In genomic region chr1:55012513-55012912, GRCm38 (mm10) we compare ENCODE assay signal across 12 mouse cellular contexts. TPM values are rescaled to one million over a fixed set of nuclear protein-coding genes. Genes with fewer than 3 reads are reported as not detected.
DNase-seq lines count a peak whose midpoint lies in the region; ATAC-seq and TF ChIP-seq lines count a peak whose summit lies in the region.
"Had no signal": no experiment of that assay in that cellular context is flagged by ENCODE, and none has a peak within 500 bp of the region (broad histone marks: within the 10 kb centered on the region; RNA-seq: fewer than 3 reads in every experiment).

No protein-coding gene starts in this region.

- WGBS in intestine, postnatal 0 days = 48% methylated on average over 3 of the region's 3 CpGs
- WGBS in intestine, embryonic 15.5 days = 55% methylated on average over 3 of the region's 3 CpGs
- 62% methylated on average over 3 of the region's 3 CpGs for WGBS in midbrain, embryonic 14.5 days
- WGBS in midbrain, embryonic 16.5 days = 52% methylated on average over 3 of the region's 3 CpGs
- WGBS in stomach, postnatal 0 days = 52% methylated on average over 3 of the region's 3 CpGs

- H3K9me3 ChIP-seq in intestine, postnatal 0 days (ENCODE audit: control insufficient read depth) = no peaks in the 10 kb centered on the region
- no peaks in the 10 kb centered on the region for H3K9me3 ChIP-seq in intestine, embryonic 15.5 days
- H3K9me3 ChIP-seq in midbrain, embryonic 14.5 days (ENCODE audit: control insufficient read depth, low read length) = no peaks in the 10 kb centered on the region
- H3K9me3 ChIP-seq in midbrain, embryonic 16.5 days (replicated peaks; ENCODE audit: control insufficient read depth, low read length, poor library complexity, severe bottlenecking) = no peaks in the 10 kb centered on the region
- no peaks in the 10 kb centered on the region for H3K9me3 ChIP-seq in stomach, postnatal 0 days (ENCODE audit: control insufficient read depth, low read length)
- H3K9me3 ChIP-seq: liver, embryonic 15.5 days; stomach, embryonic 15.5 days had no signal

- H3K9ac ChIP-seq in intestine, postnatal 0 days (ENCODE audit: low read depth, low read length) = no peak overlapping the region
- no peak overlapping the region for H3K9ac ChIP-seq in intestine, embryonic 15.5 days
- no peak overlapping the region for H3K9ac ChIP-seq in midbrain, embryonic 14.5 days (replicated peaks; ENCODE audit: low read length)
- no peak overlapping the region for H3K9ac ChIP-seq in midbrain, embryonic 16.5 days (ENCODE audit: low read depth, low read length)
- H3K9ac ChIP-seq in stomach, postnatal 0 days (ENCODE audit: low read length) = no peak overlapping the region
- H3K9ac ChIP-seq: liver, embryonic 15.5 days; stomach, embryonic 15.5 days had no signal

- no peak overlapping the region for H3K27ac ChIP-seq in intestine, postnatal 0 days (ENCODE audit: low read depth, low read length)
- no peak overlapping the region for H3K27ac ChIP-seq in intestine, embryonic 15.5 days
- no peak overlapping the region for H3K27ac ChIP-seq in midbrain, embryonic 14.5 days (replicated peaks; ENCODE audit: low read depth, low read length)
- no peak overlapping the region for H3K27ac ChIP-seq in midbrain, embryonic 16.5 days (ENCODE audit: low read length)
- no peak overlapping the region for H3K27ac ChIP-seq in stomach, postnatal 0 days (replicated peaks)
- H3K27ac ChIP-seq: liver, embryonic 15.5 days; stomach, embryonic 15.5 days had no signal

- peak; percentile 20 for DNase-seq in midbrain, embryonic 14.5 days
- peak; percentile 11 for DNase-seq in MN1 (ENCODE audit: low spot score)
- no peak for DNase-seq in stomach, postnatal 0 days (ENCODE audit: low spot score)
- no peak for DNase-seq in frontal cortex, postnatal 36 days (ENCODE audit: low spot score in 2 of 2)
- DNase-seq: adrenal gland, postnatal 25 days; cerebellum, adult 11 months had no signal

- no peak for TF ChIP-seq EP300 in stomach, postnatal 0 days (optimal IDR thresholded peaks at IDR 0.05)

- H3K36me3 ChIP-seq in intestine, postnatal 0 days (ENCODE audit: control insufficient read depth, insufficient read depth) = peaks cover 56% of the 10 kb centered on the region
- H3K36me3 ChIP-seq in intestine, embryonic 15.5 days = peaks cover 13% of the 10 kb centered on the region
- H3K36me3 ChIP-seq in midbrain, embryonic 14.5 days (ENCODE audit: control insufficient read depth, insufficient read depth, low read length) = peaks cover 83% of the 10 kb centered on the region
- peaks cover 17% of the 10 kb centered on the region for H3K36me3 ChIP-seq in midbrain, embryonic 16.5 days (ENCODE audit: control insufficient read depth, insufficient read depth, low read length)
- H3K36me3 ChIP-seq in stomach, postnatal 0 days (ENCODE audit: control insufficient read depth, insufficient read depth, low read length) = peaks cover 12% of the 10 kb centered on the region; the same call in 1 of the 2 replicates

- no peak for ATAC-seq in intestine, postnatal 0 days
- ATAC-seq in intestine, embryonic 15.5 days = no peak
- no peak for ATAC-seq in midbrain, embryonic 14.5 days (ENCODE audit: low FRiP score, low TSS enrichment)
- no peak for ATAC-seq in midbrain, embryonic 16.5 days
- ATAC-seq in stomach, postnatal 0 days (ENCODE audit: low FRiP score, low TSS enrichment) = no peak
- ATAC-seq in activated CD4-positive, CD25-positive, alpha-beta regulatory T cell, adult 4 months = no peak

- no peak overlapping the region for H3K4me3 ChIP-seq in intestine, postnatal 0 days (ENCODE audit: low read depth, low read length)
- H3K4me3 ChIP-seq in intestine, embryonic 15.5 days (replicated peaks) = no peak overlapping the region
- no peak overlapping the region for H3K4me3 ChIP-seq in midbrain, embryonic 14.5 days (replicated peaks; ENCODE audit: low read depth, low read length)
- no peak overlapping the region for H3K4me3 ChIP-seq in midbrain, embryonic 16.5 days (ENCODE audit: low read depth, low read length)
- H3K4me3 ChIP-seq in stomach, postnatal 0 days (ENCODE audit: low read depth, low read length) = no peak overlapping the region
- H3K4me3 ChIP-seq: liver, embryonic 15.5 days; stomach, embryonic 15.5 days had no signal

- peak; percentile 55 for TF ChIP-seq CTCF in intestine, postnatal 0 days (IDR thresholded peaks at IDR 0.05; ENCODE audit: low read depth)
- peak; percentile 44 for TF ChIP-seq CTCF in stomach, postnatal 0 days (IDR thresholded peaks at IDR 0.05; ENCODE audit: low read depth)

- H3K27me3 ChIP-seq in intestine, postnatal 0 days (replicated peaks; ENCODE audit: control insufficient read depth, insufficient read depth, low read length) = no peaks in the 10 kb centered on the region
- no peaks in the 10 kb centered on the region for H3K27me3 ChIP-seq in intestine, embryonic 15.5 days (replicated peaks)
- no peaks in the 10 kb centered on the region for H3K27me3 ChIP-seq in midbrain, embryonic 14.5 days (ENCODE audit: control insufficient read depth, insufficient read depth, low read length)
- H3K27me3 ChIP-seq in midbrain, embryonic 16.5 days (ENCODE audit: control insufficient read depth, insufficient read depth, low read depth, low read length) = no peaks in the 10 kb centered on the region
- no peaks in the 10 kb centered on the region for H3K27me3 ChIP-seq in stomach, postnatal 0 days (ENCODE audit: control insufficient read depth, insufficient read depth, low read length)
- H3K27me3 ChIP-seq: liver, embryonic 15.5 days; stomach, embryonic 15.5 days had no signal

- H3K4me2 ChIP-seq in intestine, postnatal 0 days (replicated peaks; ENCODE audit: low read depth) = no peak overlapping the region
- H3K4me2 ChIP-seq in intestine, embryonic 15.5 days (replicated peaks) = no peak overlapping the region
- no peak overlapping the region for H3K4me2 ChIP-seq in midbrain, embryonic 14.5 days (ENCODE audit: low read length)
- H3K4me2 ChIP-seq in midbrain, embryonic 16.5 days (ENCODE audit: low read length) = no peak overlapping the region
- H3K4me2 ChIP-seq in stomach, postnatal 0 days (replicated peaks; ENCODE audit: low read depth) = no peak overlapping the region
- H3K4me2 ChIP-seq: liver, embryonic 15.5 days; stomach, embryonic 15.5 days had no signal

- H3K4me1 ChIP-seq in intestine, postnatal 0 days (replicated peaks; ENCODE audit: control insufficient read depth, insufficient read depth, low read length) = no peaks in the 10 kb centered on the region
- H3K4me1 ChIP-seq in intestine, embryonic 15.5 days (replicated peaks) = no peaks in the 10 kb centered on the region
- no peaks in the 10 kb centered on the region for H3K4me1 ChIP-seq in midbrain, embryonic 14.5 days (ENCODE audit: control insufficient read depth, insufficient read depth, low read length)
- no peaks in the 10 kb centered on the region for H3K4me1 ChIP-seq in midbrain, embryonic 16.5 days (ENCODE audit: control insufficient read depth, insufficient read depth, low read length)
- H3K4me1 ChIP-seq in stomach, postnatal 0 days (replicated peaks; ENCODE audit: control insufficient read depth, insufficient read depth) = no peaks in the 10 kb centered on the region
- H3K4me1 ChIP-seq: liver, embryonic 15.5 days; stomach, embryonic 15.5 days had no signal

RNA-seq across cellular contexts. Expression of gene Sf3b1, which starts 14.8 kb away (rescaled TPM):
- polyA plus RNA-seq in intestine, postnatal 0 days (2015; fragmentation: Nextera tagmentation; extraction: Ambion mirVana) = 146 and 149 TPM in 2 replicates
- polyA plus RNA-seq in intestine, embryonic 15.5 days (2015; fragmentation: Nextera tagmentation; extraction: Ambion mirVana) = 269 and 327 TPM in 2 replicates
- polyA plus RNA-seq in midbrain, embryonic 14.5 days (2014; fragmentation: Nextera tagmentation; extraction: Ambion mirVana) = 339 and 395 TPM in 2 replicates
- 297 and 327 TPM in 2 replicates for polyA plus RNA-seq in midbrain, embryonic 16.5 days (2015; fragmentation: Nextera tagmentation; extraction: Ambion mirVana)
- polyA plus RNA-seq in stomach, postnatal 0 days (2015; fragmentation: Nextera tagmentation; extraction: Ambion mirVana) = 153 TPM in 2 replicates
- 100 to 1,000 TPM; 412 to 421 TPM for polyA plus RNA-seq in activated CD4-positive, CD25-positive, alpha-beta regulatory T cell, adult 4 months (2017; shearing (Covaris generic))

RNA-seq across cellular contexts. Expression of gene Coq10b, which starts 40.1 kb away (rescaled TPM):
- polyA plus RNA-seq in intestine, postnatal 0 days (2015; fragmentation: Nextera tagmentation; extraction: Ambion mirVana) = 25.8 and 29.7 TPM in 2 replicates
- polyA plus RNA-seq in intestine, embryonic 15.5 days (2015; fragmentation: Nextera tagmentation; extraction: Ambion mirVana) = 16.7 and 17.8 TPM in 2 replicates
- 38.7 and 41.4 TPM in 2 replicates for polyA plus RNA-seq in midbrain, embryonic 14.5 days (2014; fragmentation: Nextera tagmentation; extraction: Ambion mirVana)
- polyA plus RNA-seq in midbrain, embryonic 16.5 days (2015; fragmentation: Nextera tagmentation; extraction: Ambion mirVana) = 29.9 and 34.4 TPM in 2 replicates
- 31.4 and 36.2 TPM in 2 replicates for polyA plus RNA-seq in stomach, postnatal 0 days (2015; fragmentation: Nextera tagmentation; extraction: Ambion mirVana)
- polyA plus RNA-seq in activated CD4-positive, CD25-positive, alpha-beta regulatory T cell, adult 4 months (2017; shearing (Covaris generic)) = 10 to 100 TPM; 15.4 to 20.7 TPM

Comparison
In these comparisons a context has a peak if more than half of its experiments do, and no peak if none do; other contexts are left out.
1. DNase-seq: peak in midbrain, embryonic 14.5 days (single experiment) and MN1 (single experiment); none in stomach, postnatal 0 days (single experiment) and frontal cortex, postnatal 36 days (0 of 2).